Mouse (Mus musculus) gonadal fat pad, adult 2 months (tissue): ENCODE data around the gene Ldb2. TPM values are rescaled to one million over a fixed set of nuclear protein-coding genes. Genes with fewer than 3 reads are reported as not detected.

Experiments
- DNase-seq: peaks from one replicate; pipeline ENCODE4 v3.0.0-alpha.2; 2012; ENCODE audit warnings: low read depth
- polyA plus RNA-seq: library from polyadenylated mRNA; depleted of rRNA; stranded (reverse); fragments of >200 nt; gene quantifications from 2 replicates; pipeline ENCODE4 v1.2.3, GENCODE M21; 2012; rRNA removed

Ldb2 gene
- polyA plus RNA-seq: 14.3 and 21.3 TPM in 2 replicates

DNA sequence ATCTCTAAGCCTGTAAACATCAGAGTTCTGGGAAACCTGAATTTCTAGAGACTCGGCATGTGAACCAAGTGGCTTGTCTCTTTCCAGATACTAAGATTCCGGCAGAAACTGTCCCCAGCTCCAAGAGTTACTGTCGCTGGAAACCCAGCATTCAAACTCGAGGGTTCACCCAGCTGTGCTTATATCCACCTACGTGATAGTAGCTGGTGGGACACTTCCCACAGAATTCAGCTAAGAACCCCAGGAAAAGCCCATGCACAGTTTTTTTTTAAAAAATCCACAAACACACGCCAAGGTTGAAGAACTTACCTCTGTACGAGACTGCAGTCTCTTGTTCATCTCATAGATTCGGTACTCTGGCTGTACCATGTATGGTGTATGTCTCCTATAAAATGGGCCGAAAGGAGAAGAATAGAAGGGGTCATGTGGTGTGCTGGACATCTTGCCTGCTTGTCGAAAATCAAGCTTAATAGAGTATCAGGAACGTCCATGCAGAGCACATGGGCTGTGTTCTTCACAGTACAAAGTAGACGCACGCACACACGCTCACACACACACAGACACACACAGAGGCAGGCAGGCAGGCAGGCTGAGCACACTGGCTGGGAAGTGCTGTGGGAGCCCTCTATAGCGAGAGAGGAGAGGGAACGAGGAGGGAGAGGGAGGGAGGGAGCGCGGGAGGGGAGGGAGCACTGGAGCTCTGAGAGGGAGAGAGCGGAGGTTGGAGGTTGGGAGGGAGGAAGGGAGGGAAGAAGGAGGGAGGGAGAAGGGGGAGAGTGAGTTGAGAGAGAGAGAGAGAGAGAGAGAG is at the start of gene Ldb2:
Gene Ldb2 (minus strand): TSS at position 628 of the 808 bp plus-strand sequence.
- no peak for DNase-seq

DNA sequence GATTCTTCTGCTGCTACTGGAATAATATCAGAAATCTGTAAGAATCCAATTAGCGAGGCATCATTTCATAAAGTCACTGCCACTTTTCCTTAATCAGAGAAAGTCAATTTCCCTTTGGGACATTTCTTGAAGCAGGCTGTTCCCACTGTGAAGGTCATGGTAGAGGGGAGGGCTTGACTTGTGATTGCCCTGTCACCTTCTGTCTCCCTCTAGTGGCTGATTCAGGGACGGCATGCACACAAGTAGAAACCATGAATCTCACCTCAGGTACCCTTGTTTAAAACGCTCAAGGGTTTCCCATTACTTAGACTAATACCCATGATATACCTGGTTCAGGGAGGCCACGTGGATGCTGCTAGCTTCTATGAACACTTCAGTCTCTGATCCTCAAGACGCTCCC is 31.8 kb upstream of the Ldb2 start:
- no peak for DNase-seq

DNA sequence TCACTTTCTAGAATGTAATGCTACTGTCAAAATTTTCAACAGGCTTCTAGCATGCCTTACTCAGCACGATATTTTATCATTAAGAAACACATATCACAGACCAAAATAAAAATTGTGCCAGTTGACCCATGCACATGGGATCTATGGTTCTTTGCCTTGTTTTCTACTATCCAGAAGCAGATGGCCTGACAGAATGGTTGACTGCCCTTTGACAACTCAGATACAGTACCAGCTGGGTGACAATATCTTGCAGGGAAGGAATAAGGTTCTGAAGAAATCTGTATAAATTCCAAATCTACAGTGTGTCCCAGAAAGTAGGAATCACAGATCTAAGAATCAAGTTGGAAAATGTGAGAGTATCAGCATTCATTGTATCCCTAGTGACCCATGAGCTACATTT is 16.0 kb upstream of the Ldb2 start:
- no peak for DNase-seq

DNA sequence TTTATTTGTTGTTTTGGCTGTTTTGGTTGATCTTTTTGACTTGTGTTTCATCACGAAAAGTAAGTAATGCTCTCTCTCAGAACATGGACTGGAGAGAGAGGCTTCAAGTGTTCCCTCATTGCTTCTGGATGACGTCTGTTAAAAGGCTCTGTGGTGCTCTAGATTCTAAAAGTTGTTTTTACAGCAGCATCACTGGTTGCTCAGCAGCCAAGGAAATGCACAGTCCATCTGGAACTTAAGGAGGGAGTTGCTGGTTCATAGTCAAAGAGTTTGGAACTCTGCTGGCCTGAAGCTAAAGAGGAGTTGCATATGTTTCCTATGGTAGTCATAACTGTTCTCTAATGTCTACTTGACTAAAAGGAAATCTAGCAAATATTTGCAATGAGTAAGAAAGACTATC is 6.5 kb upstream of the Ldb2 start:
- DNase-seq: no peak

DNA sequence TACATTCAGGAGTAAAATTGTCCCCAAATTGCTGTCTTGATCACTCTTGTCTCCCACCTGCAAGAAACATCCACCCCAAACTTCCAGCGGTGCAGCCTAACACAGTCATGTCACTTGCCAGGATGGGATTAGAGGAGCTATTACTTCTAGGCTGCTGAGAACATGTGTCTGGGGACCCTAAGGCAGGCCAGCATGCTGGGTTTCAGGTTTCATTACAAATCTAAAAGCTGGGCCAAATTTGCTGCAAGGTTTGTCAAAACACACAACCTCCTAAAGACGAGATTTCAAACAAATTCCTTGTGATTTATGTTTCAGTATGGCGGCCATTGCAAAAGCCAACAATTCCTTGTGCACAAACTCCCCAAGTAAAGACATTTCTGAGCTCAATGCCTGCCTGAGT is 1.6 kb upstream of the Ldb2 start:
- no peak for DNase-seq

DNA sequence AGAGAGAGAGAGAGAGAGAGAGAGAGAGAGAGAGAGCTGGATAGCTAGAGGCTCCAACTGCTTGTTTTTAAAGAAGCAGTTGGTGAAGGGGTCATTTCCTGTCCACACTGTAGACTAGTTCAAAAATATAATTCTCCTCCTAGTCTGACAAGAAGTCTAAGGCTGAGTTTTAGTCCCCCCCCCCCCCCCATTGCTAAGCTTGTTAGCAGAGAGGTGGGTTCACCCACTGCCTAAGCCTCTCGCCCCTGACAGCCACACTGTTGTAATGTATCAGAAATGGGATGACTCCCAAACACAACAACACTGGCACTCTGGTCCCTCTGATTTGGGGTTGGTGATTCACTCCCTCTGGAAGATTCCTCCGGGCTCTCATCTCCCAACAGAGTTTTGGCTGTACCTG is 381 bp upstream of the Ldb2 start:
- DNase-seq: no peak

DNA sequence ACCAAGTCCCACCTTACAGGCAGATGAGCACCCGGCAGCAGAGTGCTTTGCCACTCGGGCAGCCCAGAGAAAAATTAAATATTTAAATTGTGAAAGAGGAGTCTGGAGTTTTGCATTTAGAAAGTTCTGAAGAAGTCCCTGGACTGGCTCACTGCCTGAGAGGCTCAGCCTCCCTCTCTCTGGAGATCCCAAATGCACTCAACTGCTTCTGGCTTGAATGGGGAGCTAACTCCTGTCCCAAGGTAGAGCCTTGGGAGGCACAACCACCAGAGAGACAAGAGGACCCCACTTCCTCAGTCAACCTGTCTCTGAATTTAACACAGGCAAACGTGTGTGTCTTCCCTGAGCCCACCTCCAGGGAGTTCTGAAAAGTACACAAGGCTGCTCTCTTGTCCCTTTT is 987 bp downstream of the Ldb2 start:
- DNase-seq: no peak

GRCm38 (mm10) chr5:44798056-44798455 is 1.4 kb downstream of the Ldb2 start:
- DNase-seq: no peak

DNA sequence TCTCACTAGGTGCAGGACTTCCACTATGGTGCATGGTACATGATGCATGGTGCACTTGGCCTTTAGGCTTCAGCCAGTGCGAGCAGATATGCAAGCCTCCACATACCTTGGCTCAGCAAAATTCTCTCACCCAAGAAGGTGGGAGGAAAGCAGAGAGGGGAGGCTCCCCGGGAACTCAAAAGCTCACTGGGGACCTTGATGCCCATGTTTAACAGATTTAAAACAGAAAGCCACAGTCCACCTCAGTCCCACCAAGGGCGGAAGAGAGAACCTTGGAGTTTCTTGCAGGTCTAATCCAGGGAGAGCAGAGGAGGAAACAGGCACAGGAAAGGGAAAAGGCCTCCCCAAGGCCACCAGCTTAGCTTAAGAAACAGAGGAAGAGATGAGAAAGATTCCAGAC is 14.9 kb downstream of the Ldb2 start:
- no peak for DNase-seq

GRCm38 (mm10) chr5:44779340-44779739 is 20.1 kb downstream of the Ldb2 start:
- DNase-seq: no peak

DNA sequence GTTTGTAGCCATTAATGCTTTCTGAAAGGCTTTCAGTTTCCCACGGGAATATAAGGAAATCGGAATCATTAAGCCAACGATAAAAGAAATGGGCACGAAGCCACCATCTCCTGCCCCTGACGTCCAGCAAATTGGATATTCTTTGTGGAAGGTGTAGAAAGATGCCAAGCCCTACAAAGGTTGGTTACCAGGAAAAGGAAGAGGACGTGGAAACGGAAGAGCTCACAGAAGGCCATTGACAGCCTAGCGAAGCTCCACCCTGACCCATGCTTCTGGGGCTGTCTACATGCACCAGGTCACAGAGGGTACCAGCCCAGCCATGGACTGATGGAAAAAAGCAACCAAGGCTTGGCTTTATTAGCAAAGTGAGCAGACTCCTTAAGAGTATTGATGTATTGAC is 31.0 kb downstream of the Ldb2 start:
- no peak for DNase-seq

DNA sequence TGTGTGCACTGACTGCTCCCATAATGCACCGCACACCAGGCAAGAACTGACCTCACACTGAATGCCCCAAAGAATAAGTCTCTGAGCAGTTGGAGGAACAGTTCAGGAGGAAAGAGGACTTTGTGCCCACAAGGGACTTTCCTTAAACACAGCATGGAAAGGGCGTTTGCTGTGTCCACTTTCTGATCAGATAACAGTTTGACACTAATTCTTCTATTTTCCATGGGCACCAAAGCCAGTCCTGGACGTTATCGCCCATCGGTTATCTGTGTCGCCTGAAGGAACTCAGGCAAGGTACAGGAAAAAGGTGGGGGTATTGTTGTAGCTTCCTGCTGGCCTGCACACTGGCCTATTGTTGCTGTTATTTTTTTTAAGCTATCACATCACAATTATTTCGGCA is 34.6 kb downstream of the Ldb2 start:
- no peak for DNase-seq

DNA sequence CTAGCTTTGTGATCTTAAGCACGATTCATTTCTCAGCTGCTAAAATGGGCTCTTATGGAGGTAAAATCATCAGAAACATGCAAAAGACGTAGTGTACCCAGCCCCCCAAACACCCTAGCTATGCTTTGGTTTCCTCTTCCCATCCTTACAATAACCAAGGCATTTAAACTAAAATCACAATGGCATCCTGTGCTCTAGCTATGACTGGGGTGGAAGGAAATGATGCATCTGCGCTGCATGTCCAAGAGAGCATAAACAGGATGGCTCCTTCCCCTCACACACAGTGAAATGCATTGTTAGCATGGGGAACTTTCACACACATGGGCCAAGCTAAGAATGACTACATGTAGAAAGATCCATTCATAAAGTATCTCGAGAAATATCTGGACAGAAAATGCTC is 40.3 kb downstream of the Ldb2 start:
- no peak for DNase-seq

DNA sequence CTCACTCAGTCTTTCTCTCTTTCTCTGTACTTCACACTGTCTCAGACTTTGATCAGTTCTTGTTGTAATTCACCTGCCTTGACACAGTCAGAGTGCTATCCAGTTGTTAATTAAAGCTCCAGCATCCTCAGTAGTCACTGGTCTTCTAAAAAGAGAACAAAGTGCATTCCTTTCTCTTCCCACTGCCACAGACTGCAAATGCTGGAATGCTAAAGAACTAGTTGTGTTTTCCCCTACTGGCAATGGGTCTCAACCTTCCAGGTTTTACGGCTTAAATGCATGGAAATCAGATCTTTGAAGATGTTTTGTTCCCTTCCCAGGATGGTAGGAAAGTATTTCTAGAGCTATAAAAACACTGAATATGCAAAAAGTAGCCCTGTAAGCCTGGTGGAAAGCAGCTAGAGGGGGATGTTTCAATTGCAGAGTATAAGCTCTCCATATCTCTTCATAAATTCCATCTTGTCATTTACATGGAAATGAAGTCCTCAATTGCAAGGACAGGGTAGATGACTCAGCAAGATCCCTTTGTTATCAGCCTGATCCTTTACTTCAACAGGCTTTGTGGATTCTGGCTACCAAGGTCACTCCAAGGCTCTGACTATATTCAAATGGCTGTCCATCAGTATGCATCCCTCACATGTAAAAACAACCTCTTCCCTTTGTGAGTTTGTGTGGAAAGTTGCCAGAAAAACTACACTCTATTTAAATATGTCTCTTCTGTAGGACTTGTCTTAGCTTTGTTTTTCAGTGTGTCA is 45.1 kb downstream of the Ldb2 start:
- DNase-seq: no peak

DNA sequence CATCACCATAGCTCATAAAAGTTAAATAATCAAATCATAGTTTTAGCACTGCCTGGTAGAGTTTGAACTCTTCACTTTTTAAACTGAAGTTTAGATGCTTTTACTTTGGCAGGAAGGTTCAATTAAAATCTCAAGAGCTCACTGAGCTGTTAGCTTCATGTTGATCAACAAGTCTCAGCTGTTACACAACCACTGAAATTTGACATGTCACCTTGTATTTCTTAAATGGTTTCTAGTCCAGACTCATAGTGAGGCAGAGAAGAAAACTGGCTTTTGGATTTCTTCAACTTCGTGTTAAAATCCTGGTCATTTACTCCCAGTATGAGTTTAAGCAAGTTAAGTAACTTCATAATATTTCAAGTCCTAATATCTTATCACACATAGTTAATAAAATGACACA is 53.8 kb downstream of the Ldb2 start:
- DNase-seq: no peak

DNA sequence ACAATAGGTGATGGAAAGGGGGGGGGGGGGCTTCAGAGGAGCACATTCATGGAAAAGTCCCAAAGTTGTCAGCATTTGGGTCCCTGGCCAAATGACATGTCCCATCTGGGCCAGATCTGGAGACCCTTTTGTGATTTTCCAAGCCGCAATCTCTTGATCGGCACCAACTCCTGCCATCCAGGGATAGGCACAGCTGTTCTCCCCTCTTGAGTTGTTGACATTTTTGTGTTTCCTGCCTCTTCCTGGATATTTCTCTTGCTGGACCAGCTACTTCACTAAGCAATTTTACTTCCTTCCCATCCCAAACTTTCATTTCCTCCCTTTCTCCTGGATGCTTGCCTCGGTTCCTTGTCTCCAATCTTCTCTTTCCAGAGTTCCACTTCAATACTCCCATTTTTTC is 63.1 kb downstream of the Ldb2 start:
- DNase-seq: no peak

- no peak for DNase-seq
These were observed 65.3 kb downstream of the Ldb2 start for GRCm38 (mm10) chr5:44734131-44734723.

- no peak for DNase-seq
These were observed 69.7 kb downstream of the Ldb2 start for GRCm38 (mm10) chr5:44729646-44730310.

DNA sequence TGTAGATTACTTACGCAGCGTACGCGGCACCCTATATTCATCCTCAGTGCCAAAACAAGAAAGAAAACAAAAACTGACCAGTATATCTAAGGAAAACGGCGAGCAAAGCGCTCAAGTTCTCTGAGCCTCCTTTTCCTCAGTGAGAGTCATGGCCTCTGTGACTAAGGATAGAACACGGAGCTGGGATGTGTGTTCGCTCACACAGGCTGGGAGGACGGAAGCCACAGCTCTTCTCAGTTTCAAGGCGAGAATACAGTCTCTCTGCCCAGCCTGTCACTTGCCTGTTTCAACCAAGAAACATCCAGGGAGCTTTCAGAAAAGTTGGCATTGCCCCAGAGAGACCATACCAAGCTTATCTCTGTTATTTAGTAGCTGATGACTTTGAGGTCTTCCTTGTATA is 71.5 kb downstream of the Ldb2 start:
- DNase-seq: no peak

DNA sequence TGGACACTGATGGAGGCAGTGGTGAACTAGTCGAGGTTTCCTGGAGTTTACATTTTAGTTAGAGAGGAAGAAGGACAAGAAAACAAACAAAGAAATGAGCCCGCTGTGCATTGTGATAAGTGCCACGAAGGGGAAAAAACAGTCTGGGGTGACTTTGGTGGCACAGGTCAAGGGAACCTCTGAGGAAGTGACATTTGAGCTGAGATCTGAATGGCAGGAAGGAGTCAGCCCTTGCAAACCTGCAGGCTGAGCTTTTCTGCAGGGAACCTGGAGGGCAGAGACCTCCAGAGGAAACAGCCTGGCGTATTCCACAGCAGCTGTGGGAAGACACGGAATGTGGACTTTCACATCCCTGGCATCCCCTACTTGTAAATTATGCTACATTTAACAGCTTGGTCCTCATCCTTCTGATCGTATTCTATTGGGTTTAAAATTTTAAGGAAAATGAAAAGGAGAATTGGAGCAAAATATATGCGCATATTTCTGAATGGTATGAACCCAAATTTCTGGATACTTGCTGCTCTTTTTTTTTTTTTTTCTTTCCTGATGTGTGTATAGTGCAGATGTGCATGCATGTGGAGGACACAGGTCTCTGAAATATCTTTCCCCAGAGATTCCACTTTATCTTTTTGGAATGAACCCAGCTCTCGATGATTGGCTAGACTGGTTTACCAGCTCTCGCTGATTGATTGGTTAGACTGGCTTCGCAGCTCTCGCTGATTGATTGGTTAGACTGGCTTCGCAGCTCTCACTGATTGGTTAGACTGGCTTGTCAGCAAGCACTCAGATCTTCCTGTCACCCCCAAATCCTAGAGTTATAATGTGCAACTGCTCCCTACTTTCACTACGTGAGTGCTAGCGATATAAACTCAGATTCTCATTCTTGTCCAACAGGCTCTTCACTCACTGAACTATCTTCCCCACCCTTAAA is 72.7 kb downstream of the Ldb2 start:
- DNase-seq: no peak

DNA sequence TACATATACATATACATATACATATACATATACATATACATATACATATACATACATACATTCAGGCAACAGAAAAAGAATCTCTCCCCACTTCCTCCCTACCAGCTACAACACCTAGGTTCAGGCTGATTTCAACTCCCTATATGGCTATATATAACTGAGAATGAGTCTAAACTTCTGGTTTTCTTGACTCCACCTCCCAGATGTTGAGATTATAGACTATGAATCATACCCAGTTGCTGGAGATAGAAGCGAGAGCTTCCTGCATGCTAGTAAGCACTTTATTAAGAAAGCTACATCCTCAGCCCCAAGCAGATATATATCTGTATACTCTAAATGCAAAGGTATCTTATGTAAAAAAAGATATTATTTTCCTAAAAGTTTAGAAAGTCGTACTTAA is 74.0 kb downstream of the Ldb2 start:
- no peak for DNase-seq
